Mouse (Mus musculus) heart, postnatal 25 days (tissue): ENCODE data around the gene Slc10a7. TPM values are rescaled to one million over a fixed set of nuclear protein-coding genes. Genes with fewer than 3 reads are reported as not detected.

Experiments
- DNase-seq: peaks from one replicate; pipeline ENCODE4 v3.0.0; 2022; ENCODE audit warnings: low spot score
- intact Hi-C: fragments of 180-260 bp; cut with DNase I; formaldehyde crosslinking; loops from one replicate; pipeline ENCODE4 v1.15.1; 2025
- total RNA-seq, 2 experiments: library from RNA; stranded (reverse); gene quantifications; 2 replicates each; pipeline ENCODE4 v1.2.3; 2021

Slc10a7 gene
- total RNA-seq, 2 experiments from 2014 or later: 4.4 to 5.7 TPM

DNA sequence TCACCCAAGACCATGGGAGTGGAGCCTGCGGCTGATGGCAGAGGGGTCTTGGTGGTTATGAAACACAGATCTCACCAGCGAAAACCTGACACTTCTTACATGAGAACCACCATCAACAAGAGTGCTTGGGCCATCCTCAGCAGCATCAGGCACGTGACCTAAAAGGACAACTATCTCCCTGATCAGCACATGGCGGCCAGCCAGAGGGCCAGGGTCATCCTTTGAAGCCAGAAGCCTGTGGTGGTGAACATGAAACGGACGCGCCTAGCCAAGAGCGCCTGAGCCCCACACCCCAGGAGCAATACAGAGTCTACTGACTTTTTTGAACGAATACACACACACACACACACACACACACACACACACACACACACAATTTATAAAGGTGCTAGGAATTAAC lies 95.3 kb downstream of the Slc10a7 start:
- intact Hi-C loops: no loop called here
- DNase-seq: no peak

DNA sequence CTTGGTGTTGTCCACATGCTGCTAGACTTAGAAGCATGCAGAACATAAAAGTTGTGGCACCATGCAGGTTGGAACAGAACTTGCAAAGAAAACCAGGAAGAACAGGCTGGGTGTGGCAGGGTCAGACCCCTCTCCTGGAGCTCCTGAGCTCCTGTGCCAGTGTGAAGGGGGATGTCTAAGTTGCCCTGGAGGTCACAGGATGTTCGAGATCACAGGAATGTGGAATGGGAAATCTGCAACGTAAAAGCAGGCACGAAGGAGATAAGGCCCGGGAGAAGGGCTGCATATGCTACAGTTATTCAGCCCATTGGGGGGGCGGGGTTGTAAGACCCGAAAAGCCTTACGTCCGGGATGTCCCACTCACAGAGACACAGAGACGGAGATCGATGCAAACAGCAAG lies 100.2 kb downstream of the Slc10a7 start:
- DNase-seq: no peak
- intact Hi-C loops: no loop called here

DNA sequence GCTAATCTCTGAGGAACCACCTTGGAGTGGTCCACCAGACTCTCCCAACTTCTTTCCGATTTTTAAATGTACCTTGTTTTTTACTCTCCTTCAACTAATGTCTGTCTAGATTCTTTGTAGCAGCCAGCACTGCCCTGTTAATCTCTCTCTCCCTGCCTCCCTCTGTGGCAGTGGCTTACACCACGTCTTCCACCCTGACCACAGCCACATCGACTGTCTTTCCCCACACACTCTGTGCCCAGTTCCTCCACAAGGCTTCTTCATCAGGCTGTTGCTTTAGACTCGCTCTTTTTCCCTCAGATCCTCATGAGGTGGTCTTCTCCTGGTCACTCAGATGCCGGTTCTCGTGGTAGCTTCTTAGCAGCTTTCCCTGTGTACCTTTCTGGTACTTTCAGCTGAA lies 101.9 kb downstream of the Slc10a7 start:
- no peak for DNase-seq
- intact Hi-C loops: no loop called here

DNA sequence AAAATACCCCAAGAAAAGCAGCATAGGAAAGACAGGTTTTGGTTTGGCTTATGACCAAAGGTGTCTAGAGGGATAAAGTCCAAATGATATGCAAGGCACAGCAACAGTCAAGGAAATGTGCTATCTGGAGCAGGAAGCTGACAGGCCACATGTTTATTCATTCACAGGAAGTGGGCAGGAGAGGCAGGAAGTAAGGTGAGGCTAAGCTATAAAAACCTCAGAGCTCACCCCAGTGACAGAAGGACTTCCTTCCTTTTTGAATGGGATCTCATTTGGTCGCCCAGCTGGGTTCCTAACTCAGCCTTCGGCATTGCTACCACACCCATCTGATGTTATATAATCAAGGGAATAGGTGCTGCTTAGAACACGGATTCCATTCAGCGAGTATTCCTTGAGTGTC lies 113.2 kb downstream of the Slc10a7 start:
- peak; percentile 10 for DNase-seq

DNA sequence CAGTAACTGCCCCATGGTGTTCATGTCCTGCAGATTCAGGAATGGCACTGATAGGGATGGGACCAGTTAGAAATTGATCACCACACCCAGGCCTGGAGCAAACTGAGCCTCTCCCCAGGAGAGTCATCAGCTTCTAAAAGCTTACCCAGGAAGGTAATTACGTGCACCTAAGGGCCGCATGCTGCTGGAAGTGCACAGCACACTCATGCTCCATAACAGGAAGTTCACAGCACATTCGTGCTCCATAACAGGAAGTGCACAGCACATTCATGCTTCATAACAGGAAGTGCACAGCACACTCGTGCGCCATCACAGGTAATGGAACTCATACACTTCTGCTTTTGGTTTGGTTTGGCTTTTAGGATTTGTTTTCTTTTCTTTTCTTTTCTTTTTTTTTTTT lies 114.8 kb downstream of the Slc10a7 start:
- DNase-seq: no peak
- intact Hi-C loops: loop anchor here (5.0 kb wide), 1 partner anchor 37 kb away; no protein-coding TSS in a partner anchor

More for the DNA sequence above, 113.2 kb downstream of the Slc10a7 start:
- intact Hi-C loops: loop anchor here (5.0 kb wide), 1 partner anchor 35 kb away; no protein-coding TSS in a partner anchor

DNA sequence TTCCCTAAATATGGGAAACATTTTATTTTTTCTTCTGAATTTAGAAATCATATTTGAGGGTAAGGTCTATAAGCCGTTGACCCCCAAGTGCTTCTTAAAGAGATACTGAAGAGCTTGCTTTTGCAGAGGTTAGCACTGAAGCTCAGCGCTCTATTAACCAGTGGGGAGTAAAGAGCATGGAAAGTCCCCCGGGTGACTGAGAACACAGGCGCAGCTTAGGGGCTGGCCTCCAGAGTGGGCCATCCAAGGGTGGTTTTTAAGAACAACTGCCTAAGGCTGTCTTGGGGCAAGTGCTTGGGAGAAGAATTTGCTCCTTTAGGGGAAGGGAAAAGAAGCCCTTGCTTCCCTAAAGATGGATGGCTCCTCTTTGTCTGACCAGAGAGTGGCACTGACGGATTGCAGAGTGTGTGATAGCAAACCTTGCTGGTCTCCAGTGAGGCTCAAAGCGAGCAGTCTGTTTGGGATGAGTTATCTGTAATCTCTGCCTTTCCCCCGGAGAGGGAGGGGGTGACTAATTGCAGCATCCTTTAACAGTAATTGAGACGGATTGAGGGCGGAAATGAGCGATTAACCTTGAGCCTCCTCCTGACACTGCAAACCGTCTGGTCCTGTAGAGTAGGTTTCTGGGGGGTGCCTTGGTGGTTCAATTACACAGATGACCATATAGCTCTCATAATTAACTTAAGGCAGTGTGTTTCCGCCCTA lies 115.7 kb downstream of the Slc10a7 start:
- intact Hi-C loops: loop anchor here (5.0 kb wide), 2 partner anchors 38 to 113 kb away; no protein-coding TSS in a partner anchor
- DNase-seq: no peak

DNA sequence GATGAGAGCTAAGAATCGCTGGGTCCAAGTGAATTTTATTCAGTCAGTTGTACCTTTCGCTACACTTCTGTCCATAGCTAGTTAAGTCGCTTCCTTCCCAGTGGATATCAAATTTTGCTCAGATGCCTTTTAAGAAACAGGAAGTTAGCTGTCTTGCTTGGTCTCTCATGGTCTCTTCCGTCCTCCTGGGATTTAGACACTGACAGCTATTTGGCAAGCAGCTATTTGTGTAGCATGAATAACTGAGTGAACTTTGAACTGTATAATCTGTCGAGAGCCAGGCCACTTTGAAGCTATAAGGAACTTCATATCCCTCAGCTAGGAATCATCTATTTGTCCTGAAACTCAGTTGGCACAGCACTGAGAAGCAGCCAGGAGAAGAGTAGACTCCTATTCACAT lies 117.5 kb downstream of the Slc10a7 start:
- DNase-seq: no peak
- intact Hi-C loops: loop anchor here (5.0 kb wide), 1 partner anchor 114 kb away; no protein-coding TSS in a partner anchor

DNA sequence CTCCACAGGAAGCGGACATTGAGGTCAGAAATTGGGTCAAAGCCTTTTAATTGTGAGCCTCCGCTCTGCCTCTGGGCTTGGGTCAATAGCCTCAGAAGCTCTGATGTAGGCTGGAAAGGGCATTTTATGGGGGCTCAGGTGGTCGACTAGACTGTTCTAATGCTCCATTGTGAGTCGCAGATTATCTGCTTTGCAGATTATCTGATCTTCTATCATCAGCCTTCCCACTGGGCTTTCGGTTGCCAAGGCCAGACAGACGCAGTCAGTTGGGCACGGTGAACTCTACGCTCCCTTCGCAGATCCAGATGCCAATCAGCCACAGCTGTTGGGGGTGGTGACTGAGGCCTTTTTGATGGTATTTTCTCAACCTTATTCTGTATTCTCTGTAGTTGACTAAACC lies 118.6 kb downstream of the Slc10a7 start:
- DNase-seq: no peak
- intact Hi-C loops: loop anchor here (5.0 kb wide), 1 partner anchor 115 kb away; no protein-coding TSS in a partner anchor

DNA sequence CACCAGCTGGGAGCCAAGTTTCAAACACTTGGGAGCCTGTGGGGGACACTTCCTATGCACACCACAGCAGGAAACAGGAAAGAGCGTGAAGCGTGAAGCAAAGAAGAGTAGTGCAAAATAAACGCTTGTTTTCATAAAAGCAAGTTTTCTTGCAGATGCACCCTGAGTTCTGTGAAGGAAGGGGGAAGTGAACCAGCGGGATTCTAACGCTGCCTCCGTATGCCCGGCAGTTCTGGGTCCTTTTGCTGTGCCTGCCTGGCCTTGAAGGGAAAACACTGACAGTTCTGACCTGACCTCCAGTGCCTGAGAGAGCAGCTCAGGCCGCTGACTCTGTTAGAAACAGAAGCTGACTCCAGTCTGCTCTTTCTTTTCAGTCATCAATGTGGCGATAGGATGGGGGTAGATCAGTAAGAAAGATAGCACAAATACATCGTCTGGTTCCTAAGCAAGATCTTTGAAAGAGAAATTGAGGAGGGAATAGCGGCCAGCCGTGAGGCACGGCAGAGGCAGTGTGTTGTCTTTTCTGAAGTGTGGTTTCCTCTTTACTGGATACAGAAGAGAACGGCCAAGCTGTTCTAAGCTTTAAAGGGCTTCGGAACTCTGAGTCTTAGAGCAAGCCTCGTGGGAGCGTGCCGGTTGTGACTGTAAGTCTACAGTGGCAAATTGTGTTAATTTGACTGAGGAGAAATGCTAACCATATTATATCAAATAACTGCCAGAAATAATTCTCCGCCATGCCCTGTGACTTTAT lies 121.4 kb downstream of the Slc10a7 start:
- intact Hi-C loops: no loop called here
- DNase-seq: no peak

DNA sequence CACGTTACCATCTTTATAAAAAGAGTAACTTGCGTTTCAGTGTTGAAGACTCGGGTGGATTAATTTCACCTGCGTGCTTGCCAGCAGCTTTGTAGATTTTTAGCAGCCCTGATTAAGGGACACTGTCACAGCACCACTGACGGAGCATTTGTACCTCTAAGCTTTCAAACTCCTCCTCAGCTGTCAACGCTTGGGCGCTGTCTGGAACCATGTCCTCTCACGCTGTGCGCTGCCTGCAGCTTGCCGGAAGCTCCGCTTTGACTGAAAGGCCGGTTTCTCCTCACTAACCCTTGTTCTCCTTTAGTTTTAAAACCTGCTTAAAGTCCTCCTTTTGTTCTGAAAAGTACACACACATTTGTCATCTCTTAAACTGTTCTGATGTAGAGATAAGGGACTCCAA lies 123.9 kb downstream of the Slc10a7 start:
- intact Hi-C loops: no loop called here
- DNase-seq: no peak

DNA sequence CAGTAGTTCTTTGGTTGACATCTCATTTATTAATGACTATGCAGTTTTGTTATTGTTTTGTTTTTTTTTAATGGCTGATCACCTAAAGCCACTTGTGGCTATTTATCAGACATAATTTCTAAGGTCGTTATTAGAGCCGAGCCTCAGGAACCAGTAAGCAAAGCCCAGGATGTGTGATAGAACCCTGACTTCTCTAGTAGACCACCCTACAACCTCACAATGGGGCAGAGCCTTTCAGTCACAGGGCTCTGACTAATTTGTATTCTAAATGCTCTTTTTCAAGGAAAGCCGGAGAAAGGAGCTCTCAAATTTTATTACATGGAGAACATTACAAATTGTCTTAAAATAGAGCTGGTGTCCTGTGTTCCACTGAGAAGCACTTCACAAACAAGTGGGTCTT lies 124.9 kb downstream of the Slc10a7 start:
- no peak for DNase-seq
- intact Hi-C loops: no loop called here

DNA sequence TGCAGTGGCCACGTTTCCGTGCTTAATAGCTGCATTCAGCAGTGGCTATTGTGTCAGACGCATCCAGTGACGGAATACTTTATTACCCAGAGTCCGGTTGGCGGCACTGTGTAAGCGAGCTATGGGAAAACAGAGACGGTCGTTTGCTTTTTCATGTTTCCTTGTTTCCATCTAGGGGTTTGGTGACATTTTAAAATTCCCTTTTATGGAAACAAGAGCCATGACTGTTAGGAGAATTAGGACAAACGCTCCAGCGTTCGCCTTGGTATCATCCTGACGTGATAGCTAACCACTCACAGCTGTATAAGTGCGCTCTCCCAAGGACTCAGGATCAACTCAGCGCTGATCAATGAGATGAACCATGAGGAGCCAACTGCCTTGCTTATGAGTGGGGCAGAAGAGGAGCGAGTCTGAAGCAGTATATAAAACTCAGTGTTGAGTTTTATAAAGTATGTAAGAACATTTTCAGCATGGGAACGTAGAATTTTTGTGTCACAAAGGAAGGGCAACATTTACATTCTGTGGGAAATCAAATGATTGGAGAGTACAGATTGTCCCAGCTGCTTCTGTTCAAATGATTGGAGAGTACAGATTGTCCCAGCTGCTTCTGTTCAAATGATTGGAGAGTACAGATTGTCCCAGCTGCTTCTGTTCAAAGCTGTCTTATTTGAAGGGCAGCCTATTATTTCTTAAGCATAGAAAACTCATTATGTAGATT lies 125.5 kb downstream of the Slc10a7 start:
- no peak for DNase-seq
- intact Hi-C loops: no loop called here

DNA sequence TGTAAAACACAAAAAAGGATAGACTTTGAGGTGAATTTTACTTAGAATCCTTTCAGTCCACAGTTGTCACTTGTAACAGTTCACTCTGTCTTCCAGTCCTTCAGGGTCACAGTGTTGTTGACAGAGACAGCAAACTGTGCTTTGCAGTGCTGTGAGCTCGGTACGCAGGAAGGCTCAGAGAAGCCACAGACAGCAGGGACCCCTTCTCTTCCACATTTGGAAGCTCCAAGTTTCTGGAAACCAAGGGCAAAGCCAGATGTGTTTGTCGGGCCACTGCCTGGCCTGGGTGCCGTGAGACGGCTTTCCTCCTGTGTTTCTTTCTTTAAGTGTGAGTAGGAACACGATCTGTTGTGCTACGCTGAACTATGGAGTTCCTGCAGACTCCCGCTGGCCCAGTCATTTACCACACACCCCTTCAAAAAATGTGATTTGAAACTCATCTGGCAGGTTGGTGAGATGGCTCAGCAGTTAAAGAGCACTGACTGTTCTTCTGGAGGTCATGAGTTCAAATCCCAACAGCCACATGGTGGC lies 126.2 kb downstream of the Slc10a7 start:
- intact Hi-C loops: no loop called here
- DNase-seq: no peak

DNA sequence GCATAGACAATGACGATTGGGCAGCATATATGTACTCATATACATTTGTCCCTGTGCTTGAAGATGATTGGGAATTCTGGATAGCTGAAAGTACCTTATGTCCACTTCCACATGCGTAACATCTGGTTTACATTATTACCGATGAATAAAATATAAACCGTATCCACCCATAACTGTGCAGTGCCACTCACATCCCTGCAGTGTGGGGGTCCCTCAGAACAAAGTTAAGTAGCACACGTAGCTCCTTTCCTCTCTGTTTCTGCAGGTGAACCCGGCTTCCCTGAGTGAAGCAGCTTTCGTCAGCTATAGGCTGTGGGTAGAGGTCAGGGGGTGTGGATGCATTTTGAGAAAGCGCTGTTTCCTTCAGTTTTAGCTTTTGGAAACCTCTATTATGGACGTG lies 132.8 kb downstream of the Slc10a7 start:
- intact Hi-C loops: no loop called here

DNA sequence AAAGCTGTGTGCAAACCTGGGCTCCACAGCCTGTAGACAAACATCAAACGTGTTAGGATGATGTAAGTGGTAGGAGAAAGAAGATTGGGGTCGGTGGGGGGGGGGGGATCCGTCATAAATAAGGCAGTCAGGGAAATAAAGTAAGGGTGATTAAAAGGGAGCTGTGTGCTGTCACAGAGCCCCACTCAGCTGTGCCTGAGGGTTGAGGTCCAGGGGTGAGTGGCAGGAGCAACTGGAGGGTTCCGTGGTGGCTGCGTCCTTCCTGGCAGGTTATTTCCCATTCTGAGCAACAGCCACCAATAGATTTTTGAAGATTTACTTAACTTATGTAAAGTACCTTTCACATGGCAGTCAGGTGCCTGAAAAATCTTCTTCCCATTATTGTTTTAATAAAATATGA lies 133.2 kb downstream of the Slc10a7 start:
- DNase-seq: no peak
- intact Hi-C loops: no loop called here

More for the DNA sequence above, 132.8 kb downstream of the Slc10a7 start:
- DNase-seq: no peak

DNA sequence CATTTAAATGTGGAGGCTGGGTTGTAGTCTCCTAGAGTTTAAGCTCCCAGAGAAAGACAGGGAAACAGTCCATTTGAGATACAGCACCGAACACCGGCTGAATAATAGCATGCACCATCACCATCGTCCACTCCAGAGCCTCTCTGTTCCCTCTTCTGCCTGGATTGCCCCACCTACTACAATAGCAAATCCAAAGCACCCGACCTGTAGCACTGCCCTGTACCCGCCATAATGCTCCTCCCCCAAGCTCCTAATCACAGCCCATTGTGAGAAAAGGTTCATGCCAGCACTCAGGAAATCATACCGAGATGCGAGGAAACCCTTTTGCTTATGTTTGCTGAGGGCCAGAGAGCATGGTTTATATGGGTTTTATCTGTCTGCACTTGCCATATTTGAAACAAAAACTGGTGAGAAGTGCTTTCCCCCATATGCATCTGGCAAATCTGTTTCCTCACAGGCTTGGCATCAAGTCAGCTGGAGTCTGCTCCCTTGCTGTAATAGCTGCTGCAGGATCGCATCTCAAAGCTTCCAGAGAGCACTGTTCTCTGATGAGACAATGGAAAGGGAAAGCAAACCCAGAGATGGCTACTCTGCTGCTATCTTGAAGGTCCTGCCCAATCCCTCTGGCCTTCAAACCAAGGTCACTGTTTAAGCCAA lies 138.0 kb downstream of the Slc10a7 start:
- intact Hi-C loops: loop anchor here (2.0 to 5.0 kb wide), 2 partner anchors 135 to 584 kb away; no protein-coding TSS in a partner anchor
- DNase-seq: no peak

DNA sequence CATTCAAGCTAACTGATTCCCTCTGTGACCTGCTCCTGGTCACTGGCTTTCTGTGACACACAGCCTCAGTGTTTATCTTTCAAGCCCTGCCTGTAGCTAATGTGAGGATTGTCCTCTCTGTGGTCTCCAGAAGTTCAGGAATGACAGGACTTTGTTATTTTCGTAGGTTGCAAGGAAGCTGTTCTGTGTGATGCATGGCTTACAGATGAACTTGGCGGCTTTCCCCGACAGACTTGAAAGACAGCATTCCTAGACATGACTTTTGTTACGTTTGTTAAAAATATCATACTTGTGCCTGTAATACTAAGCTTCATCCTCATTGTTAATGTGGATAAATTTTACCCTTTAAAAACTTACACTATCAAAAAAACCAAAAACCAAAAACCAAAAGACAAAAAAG lies 138.7 kb downstream of the Slc10a7 start:
- intact Hi-C loops: loop anchor here (2.0 to 5.0 kb wide), 3 partner anchors 136 to 585 kb away; no protein-coding TSS in a partner anchor
- no peak for DNase-seq

DNA sequence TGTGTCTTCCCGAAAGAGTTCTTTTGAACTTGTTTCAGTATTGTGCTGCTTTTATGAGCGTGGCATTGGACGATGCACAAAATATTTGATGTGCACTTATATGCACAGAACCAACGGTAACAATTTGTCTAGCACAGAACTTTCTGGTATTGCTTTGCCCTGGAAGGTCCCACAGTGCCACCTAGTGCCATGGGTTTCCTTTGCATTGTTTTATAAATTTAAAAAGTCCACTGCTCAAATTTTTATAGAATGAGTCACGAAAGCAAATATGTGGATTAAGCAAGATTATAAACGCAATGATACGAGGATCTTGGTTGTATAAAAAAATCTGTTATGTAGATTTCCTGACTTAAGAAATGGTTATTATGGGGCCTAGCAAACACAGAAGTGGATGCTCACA lies 139.8 kb downstream of the Slc10a7 start:
- DNase-seq: peak; percentile 8
- intact Hi-C loops: loop anchor here (2.0 to 5.0 kb wide), 2 partner anchors 137 to 410 kb away; no protein-coding TSS in a partner anchor

DNA sequence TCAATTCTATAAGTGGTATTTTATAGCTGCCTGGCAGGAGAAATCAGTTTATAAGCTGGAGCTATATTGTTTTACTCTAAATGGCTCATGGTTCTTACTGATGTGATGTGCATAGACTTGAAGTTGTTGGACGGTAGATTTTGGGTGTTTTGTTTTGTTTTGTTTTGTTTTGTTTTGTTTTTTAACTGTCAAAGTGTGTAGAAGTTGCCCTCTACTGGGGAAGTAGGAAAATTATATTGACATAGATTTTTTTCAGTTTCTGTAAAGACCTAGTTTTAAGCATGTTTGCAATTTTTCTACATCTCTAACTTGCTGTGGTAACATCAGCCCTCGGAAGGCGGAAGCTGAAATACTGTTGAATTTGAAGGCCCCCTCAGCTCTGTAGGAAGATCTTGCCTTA lies 142.5 kb downstream of the Slc10a7 start:
- intact Hi-C loops: loop anchor here (5.0 kb wide), 1 partner anchor 91 kb away; no protein-coding TSS in a partner anchor
- no peak for DNase-seq
